Mouse (Mus musculus) MEL (cell line): ENCODE data around the gene Gnaz. TPM values are rescaled to one million over a fixed set of nuclear protein-coding genes. Genes with fewer than 3 reads are reported as not detected.

ENCODE experiments used
- DNase-seq: peaks from one replicate; pipeline ENCODE4 v3.0.0; 2011; ENCODE audit warnings: low read depth, low spot score
- H3K27ac ChIP-seq: 2 replicates; pipeline ENCODE4 v1.5.1; 2012; ENCODE audit warnings: low read depth, mild to moderate bottlenecking, control low read depth, low read length, moderate library complexity; ENCODE audit not compliant: control insufficient read depth
- H3K27me3 ChIP-seq, 2 experiments: fragments of 150-350 bp in 1 of 2; sonication (generic) in 1 of 2; 2 replicates each; pipeline ENCODE4 v1.6.1; 2012; ENCODE audit warnings: low read length in 2 of 2, mild to moderate bottlenecking in 2 of 2, improper control_type of control experiment in 1 of 2, moderate library complexity in 1 of 2; ENCODE audit not compliant: insufficient read depth in 2 of 2, control insufficient read depth in 1 of 2
- H3K36me3 ChIP-seq, 2 experiments: 2 replicates each; pipeline ENCODE4 v1.6.1; 2012 to 2014; ENCODE audit warnings: low read length in 2 of 2, improper control_type of control experiment in 1 of 2, inconsistent platforms in 1 of 2, mild to moderate bottlenecking in 1 of 2; ENCODE audit not compliant: insufficient read depth in 2 of 2, control insufficient read depth in 1 of 2
- H3K4me1 ChIP-seq, 2 experiments: fragments of 150-350 bp in 1 of 2; sonication (generic) in 1 of 2; 2 replicates each; pipeline ENCODE4 v1.6.1; 2012; ENCODE audit warnings: low read length in 2 of 2, improper control_type of control experiment in 1 of 2, mild to moderate bottlenecking in 1 of 2; ENCODE audit not compliant: insufficient read depth in 2 of 2, control insufficient read depth in 1 of 2
- H3K4me3 ChIP-seq, 2 experiments: fragments of 150-350 bp in 1 of 2; sonication (generic) in 1 of 2; 2 replicates each; pipeline ENCODE4 v1.5.1; 2012; ENCODE audit warnings: low read depth in 2 of 2, low read length in 2 of 2, mild to moderate bottlenecking in 2 of 2, moderate library complexity in 2 of 2, control low read depth in 1 of 2, improper control_type of control experiment in 1 of 2; ENCODE audit not compliant: control insufficient read depth in 1 of 2, insufficient read depth in 1 of 2
- H3K79me2 ChIP-seq: 2 replicates; pipeline ENCODE4 v1.6.1; 2012; ENCODE audit warnings: mild to moderate bottlenecking, low read length, moderate library complexity; ENCODE audit not compliant: control insufficient read depth, poor library complexity, insufficient read depth
- H3K9ac ChIP-seq: 2 replicates; pipeline ENCODE4 v1.6.1; 2012; ENCODE audit warnings: low read depth, mild to moderate bottlenecking, control low read depth, low read length, moderate library complexity; ENCODE audit not compliant: control insufficient read depth, poor library complexity, severe bottlenecking
- H3K9me3 ChIP-seq: fragments of 150-350 bp; sonication (generic); replicated peaks from 2 replicates; pipeline ENCODE4 v1.6.1; 2012; ENCODE audit warnings: mild to moderate bottlenecking, low read length, improper control_type of control experiment, moderate library complexity; ENCODE audit not compliant: insufficient read depth
- BHLHE40 ChIP-seq: IDR thresholded peaks from 2 replicates; pipeline ENCODE4 v1.6.1; 2012; ENCODE audit warnings: low read depth, mild to moderate bottlenecking, inconsistent platforms, low read length, improper control_type of control experiment, borderline replicate concordance
- CHD1 ChIP-seq: IDR thresholded peaks from 2 replicates; pipeline ENCODE4 v1.6.1; 2012; ENCODE audit warnings: low read depth, mild to moderate bottlenecking, inconsistent platforms, low read length, improper control_type of control experiment
- CTCF ChIP-seq, 3 experiments: IDR thresholded peaks in 2 of 3; conservative IDR thresholded peaks in 1 of 3; 2 replicates each; pipeline ENCODE4 v1.5.1; 2011 to 2012; ENCODE audit warnings: low read length in 3 of 3, low read depth in 2 of 3, mild to moderate bottlenecking in 2 of 3, improper control_type of control experiment in 1 of 3, inconsistent platforms in 1 of 3, mixed read lengths in 1 of 3, moderate library complexity in 1 of 3; ENCODE audit not compliant: control insufficient read depth in 1 of 3, insufficient read depth in 1 of 3, poor library complexity in 1 of 3, severe bottlenecking in 1 of 3
- E2F4 ChIP-seq: IDR thresholded peaks from 2 replicates; pipeline ENCODE4 v1.6.1; 2011; ENCODE audit warnings: low read depth, low read length, improper control_type of control experiment, borderline replicate concordance
- ELF1 ChIP-seq: IDR thresholded peaks from 2 replicates; pipeline ENCODE4 v1.6.1; 2014; ENCODE audit warnings: low read depth, mild to moderate bottlenecking, inconsistent platforms, low read length, improper control_type of control experiment, moderate library complexity
- EP300 ChIP-seq, 2 experiments: IDR thresholded peaks; 2 replicates each; pipeline ENCODE4 v1.6.1; 2011; ENCODE audit warnings: improper control_type of control experiment in 2 of 2, low read length in 2 of 2, low read depth in 1 of 2, mild to moderate bottlenecking in 1 of 2
- KAT2A ChIP-seq: conservative IDR thresholded peaks from 2 replicates; pipeline ENCODE4 v1.6.1; 2012; ENCODE audit warnings: low read depth, low read length, improper control_type of control experiment, inconsistent platforms
- MAZ ChIP-seq: IDR thresholded peaks from 2 replicates; pipeline ENCODE4 v1.6.1; 2012; ENCODE audit warnings: low read depth, mild to moderate bottlenecking, inconsistent platforms, low read length, improper control_type of control experiment
- MEF2A ChIP-seq: IDR thresholded peaks from 2 replicates; pipeline ENCODE4 v1.6.1; 2014; ENCODE audit warnings: low read depth, mild to moderate bottlenecking, inconsistent platforms, low read length, improper control_type of control experiment; ENCODE audit not compliant: poor library complexity, insufficient replicate concordance, severe bottlenecking; ENCODE audit errors: extremely low read depth
- MXI1 ChIP-seq: IDR thresholded peaks from 2 replicates; pipeline ENCODE4 v1.6.1; 2011; ENCODE audit warnings: mild to moderate bottlenecking, low read depth, low read length, improper control_type of control experiment
- MYB ChIP-seq: IDR thresholded peaks from 2 replicates; pipeline ENCODE4 v1.6.1; 2011; ENCODE audit warnings: mild to moderate bottlenecking, low read depth, low read length, improper control_type of control experiment
- MYC ChIP-seq: IDR thresholded peaks from 2 replicates; pipeline ENCODE4 v1.6.1; 2011; ENCODE audit warnings: low read depth, mild to moderate bottlenecking, low read length, improper control_type of control experiment, moderate library complexity
- NELFE ChIP-seq: IDR thresholded peaks from 2 replicates; pipeline ENCODE4 v1.6.1; 2011; ENCODE audit warnings: low read depth, low read length, improper control_type of control experiment
- NRF1 ChIP-seq: IDR thresholded peaks from 2 replicates; pipeline ENCODE4 v1.6.1; 2014; ENCODE audit warnings: low read depth, mild to moderate bottlenecking, inconsistent platforms, low read length, improper control_type of control experiment, moderate library complexity; ENCODE audit not compliant: poor library complexity, insufficient read depth, severe bottlenecking
- POLR2A ChIP-seq, 2 experiments: IDR thresholded peaks; 2 replicates each; pipeline ENCODE4 v1.6.1; 2011 to 2012; ENCODE audit warnings: low read length in 2 of 2, mild to moderate bottlenecking in 2 of 2, control low read depth in 1 of 2, improper control_type of control experiment in 1 of 2, low read depth in 1 of 2, moderate library complexity in 1 of 2; ENCODE audit not compliant: control insufficient read depth in 1 of 2, insufficient read depth in 1 of 2, poor library complexity in 1 of 2
- POLR2AphosphoS2 ChIP-seq: IDR thresholded peaks from 2 replicates; pipeline ENCODE4 v1.6.1; 2011; ENCODE audit warnings: low read length, improper control_type of control experiment
- POLR2AphosphoS5 ChIP-seq: IDR thresholded peaks from 2 replicates; pipeline ENCODE4 v1.6.1; 2012; ENCODE audit warnings: low read depth, borderline replicate concordance, mild to moderate bottlenecking, inconsistent platforms, low read length, moderate library complexity, mixed read lengths
- RCOR1 ChIP-seq: IDR thresholded peaks from 2 replicates; pipeline ENCODE4 v1.6.1; 2012; ENCODE audit warnings: low read depth, mild to moderate bottlenecking, inconsistent platforms, low read length, improper control_type of control experiment
- SIN3A ChIP-seq: IDR thresholded peaks from 2 replicates; pipeline ENCODE4 v1.6.1; 2012; ENCODE audit warnings: low read length, improper control_type of control experiment, inconsistent platforms
- SMC3 ChIP-seq: IDR thresholded peaks from 2 replicates; pipeline ENCODE4 v1.6.1; 2011; ENCODE audit warnings: low read depth, low read length, improper control_type of control experiment
- TBP ChIP-seq: IDR thresholded peaks from 2 replicates; pipeline ENCODE4 v1.8.0; 2011; ENCODE audit warnings: low read depth, low read length, improper control_type of control experiment
- TCF12 ChIP-seq: IDR thresholded peaks from 2 replicates; pipeline ENCODE4 v1.6.1; 2014; ENCODE audit warnings: low read depth, mild to moderate bottlenecking, inconsistent platforms, low read length, improper control_type of control experiment, moderate library complexity
- UBTF ChIP-seq: IDR thresholded peaks from 2 replicates; pipeline ENCODE4 v1.6.1; 2012; ENCODE audit warnings: low read depth, mild to moderate bottlenecking, inconsistent platforms, low read length, improper control_type of control experiment, moderate library complexity, borderline replicate concordance; ENCODE audit not compliant: insufficient read depth
- ZKSCAN1 ChIP-seq: IDR thresholded peaks from 2 replicates; pipeline ENCODE4 v1.6.1; 2012; ENCODE audit warnings: low read depth, mild to moderate bottlenecking, inconsistent platforms, low read length, improper control_type of control experiment, moderate library complexity
- ZMIZ1 ChIP-seq: IDR thresholded peaks from 2 replicates; pipeline ENCODE4 v1.6.1; 2012; ENCODE audit warnings: low read depth, mild to moderate bottlenecking, inconsistent platforms, low read length, improper control_type of control experiment, moderate library complexity
- polyA plus RNA-seq, 2 experiments: library from polyadenylated mRNA; stranded (reverse) in 1 of 2; unstranded in 1 of 2; fragments of >175 nt in 1 of 2; fragments of >200 nt in 1 of 2; gene quantifications; 2 replicates each; pipeline versions ENCODE4 v1.2.1 to v1.2.4; 2012; ENCODE audit warnings: low replicate concordance in 2 of 2, low read depth in 1 of 2; ENCODE audit not compliant: insufficient read length in 2 of 2, insufficient read depth in 1 of 2, missing spikeins in 1 of 2
- total RNA-seq: library from RNA; depleted of rRNA; stranded (reverse); fragments of 300-350 nt; gene quantifications from 2 replicates; pipeline ENCODE4 v1.2.3, GENCODE M21; 2012

Gene Gnaz
- total and polyA plus RNA-seq, 3 experiments: not detected

GRCm38 (mm10) chr10:74922763-74923162 is 44.2 kb upstream of the Gnaz start:
- H3K27me3 ChIP-seq: no peaks in the 10 kb centered on the region
- DNase-seq: no peak
- H3K4me1 ChIP-seq: no peaks in the 10 kb centered on the region
- H3K27ac ChIP-seq: no peak overlapping the region
- no peaks in the 10 kb centered on the region for H3K9me3 ChIP-seq
- no peak overlapping the region for H3K4me3 ChIP-seq
- no peaks in the 10 kb centered on the region for H3K36me3 ChIP-seq
- TF ChIP-seq MYB: no peak
- TF ChIP-seq MAZ: no peak
- no peak for TF ChIP-seq NELFE
- TF ChIP-seq BHLHE40: no peak
- no peak for TF ChIP-seq SMC3
- no peak for TF ChIP-seq UBTF
- no peak for TF ChIP-seq CTCF (IDR thresholded peaks at IDR 0.05 in 2 of 3, conservative IDR thresholded peaks at IDR 0.05 in 1 of 3; ENCODE audit: control insufficient read depth in 1 of 3, insufficient read depth in 1 of 3, low read depth in 2 of 3, low read length in 3 of 3, poor library complexity in 1 of 3, severe bottlenecking in 1 of 3)
- no peak for TF ChIP-seq RCOR1
- no peak for TF ChIP-seq MXI1
- TF ChIP-seq CHD1: no peak
- no peak for TF ChIP-seq POLR2AphosphoS5
- TF ChIP-seq E2F4: no peak
- TF ChIP-seq ELF1: no peak
- TF ChIP-seq TCF12: no peak
- no peak for TF ChIP-seq SIN3A
- no peak for TF ChIP-seq MYC
- TF ChIP-seq KAT2A: no peak
- no peak for TF ChIP-seq MEF2A
- TF ChIP-seq POLR2A (IDR thresholded peaks at IDR 0.05; ENCODE audit: control insufficient read depth in 1 of 2, insufficient read depth in 1 of 2, low read depth in 1 of 2, low read length in 2 of 2, poor library complexity in 1 of 2): no peak
- no peaks in the 10 kb centered on the region for H3K79me2 ChIP-seq
- no peak overlapping the region for H3K9ac ChIP-seq

- H3K27me3 ChIP-seq: no peaks in the 10 kb centered on the region
- H3K79me2 ChIP-seq: no peaks in the 10 kb centered on the region
- H3K27ac ChIP-seq: no peak overlapping the region
- no peaks in the 10 kb centered on the region for H3K36me3 ChIP-seq
- H3K4me1 ChIP-seq: no peaks in the 10 kb centered on the region
- H3K4me3 ChIP-seq: no peak overlapping the region
- no peak for DNase-seq
- TF ChIP-seq ELF1 (no peak), MEF2A (no peak), EP300 (IDR thresholded peaks at IDR 0.05; ENCODE audit: low read depth in 1 of 2, low read length in 2 of 2) (no peak), POLR2AphosphoS2 (no peak), TBP (no peak), ZKSCAN1 (no peak), NRF1 (no peak), ZMIZ1 (no peak)
- TF ChIP-seq, all 39 proteins: peak for 0
- no peak overlapping the region for H3K9ac ChIP-seq
- no peaks in the 10 kb centered on the region for H3K9me3 ChIP-seq
Measured at GRCm38 (mm10) chr10:74924274-74924673, 42.7 kb upstream of the Gnaz start.
